Mouse (Mus musculus) midbrain, embryonic 10.5 days (tissue): ENCODE measurements at regions not wholly inside any gene's neighbourhood (a gene's known extent, or its start where the extent isn't known, plus 50 kb on each side); places are given as distances from the start of the nearest gene placed in this dataset.

Experiments used
- DNase-seq: peaks from one replicate; pipeline ENCODE4 v3.0.0-alpha.2; 2017; ENCODE audit warnings: low spot score
- H3K27ac ChIP-seq: fragments of 300-500 bp; sonication (generic); replicated peaks from 2 replicates; pipeline ENCODE4 v1.5.1; 2016; ENCODE audit warnings: mild to moderate bottlenecking
- H3K27me3 ChIP-seq: fragments of 300-500 bp; sonication (generic); 2 replicates; pipeline ENCODE4 v1.6.1; 2016; ENCODE audit warnings: low read depth, mild to moderate bottlenecking; ENCODE audit not compliant: poor library complexity, severe bottlenecking
- H3K36me3 ChIP-seq: fragments of 300-500 bp; sonication (generic); 2 replicates; pipeline ENCODE4 v1.6.1; 2016; ENCODE audit warnings: mild to moderate bottlenecking, moderate library complexity
- H3K4me1 ChIP-seq: fragments of 300-500 bp; sonication (generic); 2 replicates; pipeline ENCODE4 v1.6.1; 2016
- H3K4me3 ChIP-seq: fragments of 300-500 bp; sonication (generic); 2 replicates; pipeline ENCODE4 v1.5.1; 2016; ENCODE audit warnings: mild to moderate bottlenecking, moderate library complexity
- H3K9me3 ChIP-seq: fragments of 300-500 bp; sonication (generic); replicated peaks from 2 replicates; pipeline ENCODE4 v1.6.1; 2016; ENCODE audit warnings: mild to moderate bottlenecking
- WGBS: fragments of 180-500 bp; shearing (Covaris S2); methylation state at CpG from one replicate; pipeline ENCODE4 v1.1.7; 2016; 5-methylcytosine and 5-hydroxymethylcytosine counted together

- 70% methylated on average over 3 of the region's 3 CpGs for WGBS
- H3K4me3 ChIP-seq = no peak overlapping the region
- peaks cover 1% of the 10 kb centered on the region for H3K4me1 ChIP-seq
- H3K27me3 ChIP-seq = no peaks in the 10 kb centered on the region
- no peak for DNase-seq
- H3K27ac ChIP-seq = no peak overlapping the region
- no peaks in the 10 kb centered on the region; the same call in 1 of the 2 replicates for H3K9me3 ChIP-seq
- H3K36me3 ChIP-seq = no peaks in the 10 kb centered on the region
Measured at GRCm38 (mm10) chr13:115508646-115509045, 406.9 kb upstream of the Itga1 start.

DNA sequence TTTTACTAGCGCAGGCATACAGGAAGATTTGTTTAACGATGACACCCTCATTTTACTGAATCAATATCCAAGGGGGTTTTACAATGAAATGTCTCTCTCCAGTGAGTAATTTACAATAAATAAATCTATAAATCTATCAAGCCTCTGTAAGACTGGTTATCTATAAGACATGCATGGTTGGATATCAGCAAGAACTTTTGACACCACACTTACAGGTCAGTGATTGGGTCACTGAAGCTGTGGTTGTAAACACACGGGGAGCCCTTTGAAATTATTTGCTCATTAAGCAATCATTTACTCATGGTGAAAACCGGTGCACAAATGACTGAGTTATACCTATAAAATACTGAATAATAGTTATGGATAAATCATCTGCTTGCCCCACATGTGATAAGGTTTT lies 392.6 kb upstream of the Itga1 start:
- H3K4me3 ChIP-seq = no peak overlapping the region
- no peaks in the 10 kb centered on the region for H3K9me3 ChIP-seq
- H3K36me3 ChIP-seq = no peaks in the 10 kb centered on the region
- no peak for DNase-seq
- WGBS = 75% methylated on average over 4 of the region's 4 CpGs
- H3K4me1 ChIP-seq = no peaks in the 10 kb centered on the region
- no peak overlapping the region for H3K27ac ChIP-seq
- no peaks in the 10 kb centered on the region for H3K27me3 ChIP-seq

GRCm38 (mm10) chr13:115475861-115476260 lies 374.1 kb upstream of the Itga1 start:
- no peaks in the 10 kb centered on the region for H3K4me1 ChIP-seq
- 67% methylated on average over 2 of the region's 2 CpGs for WGBS
- H3K27ac ChIP-seq = no peak overlapping the region
- DNase-seq = no peak
- H3K27me3 ChIP-seq = no peaks in the 10 kb centered on the region
- no peak overlapping the region for H3K4me3 ChIP-seq
- no peaks in the 10 kb centered on the region for H3K36me3 ChIP-seq
- no peaks in the 10 kb centered on the region for H3K9me3 ChIP-seq

- no peaks in the 10 kb centered on the region for H3K9me3 ChIP-seq
- DNase-seq = no peak
- H3K36me3 ChIP-seq = no peaks in the 10 kb centered on the region
- H3K27me3 ChIP-seq = no peaks in the 10 kb centered on the region
- H3K4me3 ChIP-seq = no peak overlapping the region
- H3K27ac ChIP-seq = no peak overlapping the region
- H3K4me1 ChIP-seq = no peaks in the 10 kb centered on the region
- WGBS = 81% methylated on average over 6 of the region's 6 CpGs
Measured at GRCm38 (mm10) chr13:115465689-115466088, 363.9 kb upstream of the Itga1 start.

GRCm38 (mm10) chr13:115451244-115451643 lies 349.5 kb upstream of the Itga1 start:
- H3K27me3 ChIP-seq = no peaks in the 10 kb centered on the region
- no peak overlapping the region for H3K27ac ChIP-seq
- 4% methylated on average over 1 of the region's 1 CpGs for WGBS
- no peak for DNase-seq
- no peak overlapping the region for H3K4me3 ChIP-seq
- H3K36me3 ChIP-seq = no peaks in the 10 kb centered on the region
- H3K9me3 ChIP-seq = no peaks in the 10 kb centered on the region
- no peaks in the 10 kb centered on the region for H3K4me1 ChIP-seq

- 33% methylated on average over 12 of the region's 12 CpGs for WGBS
- Histone ChIP-seq H3K27ac (no peak overlapping the region), H3K36me3 (no peaks in the 10 kb centered on the region), H3K27me3 (peaks cover 88% of the 10 kb centered on the region), H3K4me1 (peaks cover 34% of the 10 kb centered on the region), H3K4me3 (no peak overlapping the region), H3K9me3 (no peaks in the 10 kb centered on the region)
- peak; percentile 40 for DNase-seq
Measured at GRCm38 (mm10) chr13:115427091-115428033, 325.6 kb upstream of the Itga1 start.

- peaks cover 40% of the 10 kb centered on the region for H3K4me1 ChIP-seq
- no peaks in the 10 kb centered on the region for H3K36me3 ChIP-seq
- peaks cover 87% of the 10 kb centered on the region for H3K27me3 ChIP-seq
- H3K27ac ChIP-seq = no peak overlapping the region
- H3K9me3 ChIP-seq = no peaks in the 10 kb centered on the region
- no peak overlapping the region for H3K4me3 ChIP-seq
- 38% methylated on average over 8 of the region's 8 CpGs for WGBS
- DNase-seq = peak; percentile 12
Measured at GRCm38 (mm10) chr13:115425610-115426562, 324.1 kb upstream of the Itga1 start.

GRCm38 (mm10) chr13:115423761-115424160 lies 322.0 kb upstream of the Itga1 start:
- Histone ChIP-seq H3K27me3 (peaks cover 88% of the 10 kb centered on the region), H3K36me3 (no peaks in the 10 kb centered on the region), H3K4me3 (no peak overlapping the region), H3K4me1 (peaks cover 40% of the 10 kb centered on the region), H3K9me3 (no peaks in the 10 kb centered on the region), H3K27ac (no peak overlapping the region)
- no peak for DNase-seq
- WGBS = 80% methylated on average over 3 of the region's 3 CpGs

- H3K36me3 ChIP-seq = no peaks in the 10 kb centered on the region
- 15% methylated on average over 1 of the region's 1 CpGs for WGBS
Measured at GRCm38 (mm10) chr13:115421483-115421882, 319.7 kb upstream of the Itga1 start.

DNA sequence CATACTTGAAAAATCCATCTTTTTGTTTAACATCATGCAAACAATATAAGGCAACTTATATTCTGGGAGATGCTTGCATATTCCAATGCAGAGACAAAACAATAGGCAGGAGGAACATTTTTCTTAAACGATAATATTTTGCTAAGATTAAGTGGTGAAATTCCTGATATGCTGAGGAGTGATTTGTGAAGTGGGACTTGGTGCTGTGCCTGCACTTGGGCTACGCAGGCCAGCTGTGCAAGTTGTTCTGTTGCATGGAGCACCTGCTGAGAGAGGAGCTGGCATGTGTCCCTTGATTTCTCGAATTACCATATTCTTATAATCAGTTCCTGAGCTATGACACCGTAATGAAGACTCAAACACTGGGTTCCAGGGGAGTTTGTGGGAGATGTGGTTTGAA lies 316.1 kb upstream of the Itga1 start:
- Histone ChIP-seq H3K27ac (no peak overlapping the region), H3K9me3 (no peaks in the 10 kb centered on the region), H3K4me1 (peaks cover 6% of the 10 kb centered on the region), H3K4me3 (no peak overlapping the region), H3K36me3 (no peaks in the 10 kb centered on the region), H3K27me3 (peaks cover 66% of the 10 kb centered on the region)
- DNase-seq = no peak
- WGBS = 79% methylated on average over 4 of the region's 4 CpGs

More at GRCm38 (mm10) chr13:115421483-115421882, 319.7 kb upstream of the Itga1 start:
- no peak for DNase-seq
- no peaks in the 10 kb centered on the region for H3K9me3 ChIP-seq
- H3K27me3 ChIP-seq = peaks cover 90% of the 10 kb centered on the region
- no peak overlapping the region for H3K27ac ChIP-seq
- H3K4me1 ChIP-seq = peaks cover 18% of the 10 kb centered on the region
- no peak overlapping the region for H3K4me3 ChIP-seq

DNA sequence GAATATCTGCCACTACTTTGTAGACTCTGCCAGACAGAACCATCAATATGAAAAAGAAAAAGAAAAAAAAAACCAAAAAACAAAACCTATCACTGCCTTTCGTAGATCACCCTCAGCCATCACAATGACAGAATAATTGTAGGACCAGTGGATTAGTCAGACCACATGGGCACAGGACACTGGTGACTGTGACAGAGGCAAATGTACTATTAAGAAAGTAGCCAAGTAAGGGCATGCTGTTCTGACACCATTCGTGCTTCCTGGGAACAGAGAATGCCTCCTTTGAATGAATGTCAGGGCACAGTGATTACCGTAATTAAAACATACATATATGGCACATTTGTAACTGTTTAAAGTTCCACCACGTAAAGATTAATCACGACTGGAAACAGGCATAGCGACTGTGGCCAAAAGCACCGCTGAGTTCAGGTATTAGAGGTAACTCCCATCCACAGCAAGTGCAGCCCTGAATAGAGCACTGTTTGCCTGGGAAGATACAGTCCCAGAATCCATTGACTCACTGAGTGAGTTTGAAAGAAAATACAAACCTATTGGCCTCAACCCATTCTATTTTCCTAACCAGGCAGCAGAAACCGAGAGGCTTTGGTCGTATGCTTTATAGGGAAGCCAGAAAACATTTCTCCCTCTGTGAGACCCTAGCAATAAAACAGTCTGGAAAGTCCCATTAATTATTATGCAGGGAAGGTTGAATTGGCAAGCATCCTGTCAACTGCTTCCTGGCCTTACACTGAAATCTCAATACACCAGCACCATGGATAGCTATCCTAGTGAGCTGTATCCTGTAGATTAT lies 312.2 kb upstream of the Itga1 start:
- Histone ChIP-seq H3K9me3 (no peaks in the 10 kb centered on the region), H3K27ac (no peak overlapping the region), H3K27me3 (peaks cover 28% of the 10 kb centered on the region), H3K4me1 (0 out of 2 replicates have a peak, but pooled peaks cover 5% of the 10 kb centered on the region), H3K4me3 (no peak overlapping the region), H3K36me3 (no peaks in the 10 kb centered on the region)
- no peak for DNase-seq
- 76% methylated on average over 9 of the region's 9 CpGs for WGBS

DNA sequence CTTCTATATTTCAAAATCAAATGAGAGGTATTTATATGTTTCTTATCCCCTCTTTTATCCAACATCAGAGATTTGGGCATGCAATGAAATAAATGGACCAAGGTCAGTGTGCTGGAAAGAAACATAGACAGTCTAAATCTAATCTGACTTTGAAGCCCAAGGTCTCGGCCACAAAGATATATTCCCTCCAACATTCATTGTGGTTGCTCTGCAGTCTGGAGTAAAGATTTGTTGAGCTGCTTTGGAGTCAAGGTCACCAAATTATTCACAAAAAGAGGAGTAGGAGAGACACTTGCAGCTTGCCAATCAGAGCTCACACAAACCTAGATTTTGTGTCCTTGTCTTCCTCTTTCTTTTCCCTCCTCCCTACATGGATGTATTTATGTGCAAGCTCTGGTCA lies 304.2 kb upstream of the Itga1 start:
- no peaks in the 10 kb centered on the region for H3K36me3 ChIP-seq
- H3K9me3 ChIP-seq = no peaks in the 10 kb centered on the region
- H3K4me3 ChIP-seq = no peak overlapping the region
- peaks cover 7% of the 10 kb centered on the region; the same call in 1 of the 2 replicates for H3K4me1 ChIP-seq
- 90% methylated on average over 1 of the region's 1 CpGs for WGBS
- no peaks in the 10 kb centered on the region; the same call in 1 of the 2 replicates for H3K27me3 ChIP-seq
- H3K27ac ChIP-seq = no peak overlapping the region
- DNase-seq = no peak
